Comparison of ENCODE assay signal across 11 mouse cellular contexts in the genomic region with DNA sequence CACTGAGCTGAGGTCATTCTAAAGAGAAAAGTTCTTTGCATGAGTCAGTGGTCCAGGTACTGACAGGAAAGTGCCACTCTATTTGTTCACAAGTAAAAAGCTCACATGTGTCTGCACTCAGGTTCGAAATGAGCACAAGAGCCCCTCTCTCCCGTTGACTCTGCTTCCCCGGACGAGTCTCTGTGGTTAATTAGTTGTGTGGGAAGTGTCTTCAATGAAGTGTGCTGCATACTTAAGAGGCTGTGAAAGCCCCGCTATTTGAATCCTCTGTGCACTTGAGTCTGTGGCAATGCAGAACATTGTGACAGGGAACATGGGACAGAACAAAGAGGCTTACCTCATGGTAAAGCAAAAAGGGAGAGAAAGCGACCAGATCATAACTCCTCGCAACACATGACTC.
"Had no signal": no experiment of that assay in that cellular context is flagged by ENCODE, and none has a peak within 500 bp of the region (broad histone marks: within the 10 kb centered on the region; RNA-seq: fewer than 3 reads in every experiment).

No protein-coding gene starts in this region.

- H3K4me3 ChIP-seq: kidney, embryonic 15.5 days; left cerebral cortex, adult 2 months; limb, embryonic 12.5 days; liver, embryonic 13.5 days; lung, embryonic 15.5 days; midbrain, embryonic 15.5 days had no signal

- H3K9me3 ChIP-seq: kidney, embryonic 15.5 days; limb, embryonic 12.5 days; liver, embryonic 13.5 days; lung, embryonic 15.5 days; midbrain, embryonic 15.5 days had no signal

- H3K4me2 ChIP-seq: kidney, embryonic 15.5 days; limb, embryonic 12.5 days; liver, embryonic 13.5 days; lung, embryonic 15.5 days; midbrain, embryonic 15.5 days had no signal

- H3K27me3 ChIP-seq: kidney, embryonic 15.5 days; liver, embryonic 13.5 days; lung, embryonic 15.5 days; midbrain, embryonic 15.5 days had no signal

- H3K27ac ChIP-seq: kidney, embryonic 15.5 days; left cerebral cortex, adult 2 months; limb, embryonic 12.5 days; liver, embryonic 13.5 days; lung, embryonic 15.5 days; midbrain, embryonic 15.5 days had no signal

- ATAC-seq: liver, postnatal 0 days; midbrain, embryonic 15.5 days had no signal

- H3K36me3 ChIP-seq: kidney, embryonic 15.5 days; limb, embryonic 12.5 days; liver, embryonic 13.5 days; lung, embryonic 15.5 days; midbrain, embryonic 15.5 days had no signal

- DNase-seq: kidney, adult 2 months; kidney, postnatal 14 days; liver; liver, embryonic 13.5 days; liver, postnatal 0 days; thymus, postnatal 4 days had no signal

- H3K4me1 ChIP-seq: kidney, embryonic 15.5 days; liver, embryonic 13.5 days; lung, embryonic 15.5 days; midbrain, embryonic 15.5 days had no signal

- H3K9ac ChIP-seq: kidney, embryonic 15.5 days; limb, embryonic 12.5 days; liver, embryonic 13.5 days; liver, postnatal 0 days; lung, embryonic 15.5 days; midbrain, embryonic 15.5 days had no signal
